Mouse (Mus musculus): Measurements from ENCODE around the gene Sit1. TPM values are rescaled to one million over a fixed set of nuclear protein-coding genes. Genes with fewer than 3 reads are reported as not detected.

Gene Sit1
- total RNA-seq (2012; rRNA removed): 0.31 TPM in 1 of 2 replicates, not detected in the other

DNA sequence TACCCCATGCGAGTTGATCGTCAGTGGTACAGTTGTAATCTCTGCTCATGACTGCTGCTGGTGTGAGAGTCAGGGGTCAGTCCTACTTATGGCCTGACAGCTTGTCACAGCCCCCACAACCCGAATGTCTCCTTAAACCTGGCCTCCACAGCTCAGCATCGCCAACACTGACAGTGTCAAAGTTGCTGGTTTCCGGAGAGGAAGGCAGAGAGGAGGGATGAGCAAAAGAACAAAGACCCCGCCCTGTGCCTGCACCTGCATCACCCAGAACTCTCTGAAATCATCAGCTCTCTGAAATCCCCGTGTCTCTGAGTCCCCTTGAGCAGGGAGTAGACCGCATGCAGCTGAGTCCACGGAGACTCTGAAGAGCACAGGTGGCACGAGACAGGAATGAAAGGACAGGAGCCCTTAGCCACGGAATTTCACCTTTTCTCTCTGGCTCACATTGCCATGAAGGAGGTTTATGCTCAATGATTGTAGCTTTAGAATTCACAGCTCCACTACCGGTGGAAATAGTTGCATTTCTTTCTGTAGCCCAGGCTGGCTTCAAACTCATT lies at the start of gene Sit1:
TSS of gene Sit1 (minus strand) at position 200 of the 557 bp plus-strand sequence.
- in situ Hi-C loops (cut with MboI; ENCODE audit: low sequenced_read_pairs in 2 of 2, unreplicated experiment in 2 of 2): no loop called here
- DNase-seq (ENCODE audit: low read depth, low spot score): no peak
- no peak within 1 kb of the TSS for H3K4me3 ChIP-seq (ENCODE audit: insufficient read depth in 1 of 2, low read depth in 1 of 2, low read length in 2 of 2, poor library complexity in 1 of 2, severe bottlenecking in 1 of 2)
- H3K27ac ChIP-seq (ENCODE audit: insufficient read depth, low read depth, low read length, poor library complexity, severe bottlenecking): no peak within 1 kb of the TSS
- no peaks in the 10 kb centered on the region for H3K9me3 ChIP-seq (ENCODE audit: control insufficient read depth, insufficient read depth, low read depth, low read length)
- no peaks in the 10 kb centered on the region for H3K36me3 ChIP-seq (ENCODE audit: control insufficient read depth, insufficient read depth, low read length, poor library complexity, severe bottlenecking)
- TF ChIP-seq MAFK (IDR thresholded peaks at IDR 0.05; ENCODE audit: insufficient read depth, low read depth, low read length) (no peak), CHD2 (IDR thresholded peaks at IDR 0.05; ENCODE audit: low read depth, low read length) (no peak), ZNF384 (IDR thresholded peaks at IDR 0.05; ENCODE audit: low read depth, low read length) (no peak), ZC3H11A (IDR thresholded peaks at IDR 0.05; ENCODE audit: borderline replicate concordance, low read depth, low read length) (no peak), HCFC1 (IDR thresholded peaks at IDR 0.05; ENCODE audit: borderline replicate concordance, insufficient read depth, low read length) (no peak)
- H3K9ac ChIP-seq (ENCODE audit: insufficient read depth, low read depth, low read length, poor library complexity, severe bottlenecking): no peak within 1 kb of the TSS
- H3K4me1 ChIP-seq (ENCODE audit: control insufficient read depth in 2 of 2, insufficient read depth in 2 of 2, low read length in 2 of 2, poor library complexity in 1 of 2): peaks cover 0 to 3% of the 10 kb centered on the region in 2 experiments; a peak in 2 of 4 replicates

DNA sequence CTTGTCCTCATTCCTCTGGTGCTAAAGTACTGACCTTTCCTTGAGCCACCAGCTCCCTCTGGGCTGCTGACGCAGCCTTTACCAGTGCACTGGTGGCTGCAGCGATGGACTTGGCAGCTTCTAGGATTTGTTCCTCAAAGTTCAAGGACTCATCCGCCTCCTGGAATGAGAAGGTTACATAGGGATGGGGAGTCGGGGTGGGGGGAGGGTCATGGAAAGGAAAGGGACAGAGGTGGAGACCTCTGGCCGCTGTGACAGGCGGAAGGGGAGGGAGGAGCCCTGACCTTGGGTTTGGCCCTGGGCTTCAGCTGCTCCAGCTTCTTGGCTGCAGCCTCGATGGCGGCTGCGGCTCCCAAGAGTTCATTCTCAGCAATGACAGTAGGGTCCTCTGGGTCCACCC lies 49.7 kb upstream of the Sit1 start:
- H3K9ac ChIP-seq (ENCODE audit: insufficient read depth, low read depth, low read length, poor library complexity, severe bottlenecking): no peak overlapping the region
- H3K4me1 ChIP-seq (ENCODE audit: control insufficient read depth in 2 of 2, insufficient read depth in 2 of 2, low read length in 2 of 2, poor library complexity in 1 of 2): peaks cover 4 to 12% of the 10 kb centered on the region in 2 experiments; a peak in 2 of 4 replicates
- no peak overlapping the region for H3K4me3 ChIP-seq (ENCODE audit: insufficient read depth in 1 of 2, low read depth in 1 of 2, low read length in 2 of 2, poor library complexity in 1 of 2, severe bottlenecking in 1 of 2)
- TF ChIP-seq MAFK (IDR thresholded peaks at IDR 0.05; ENCODE audit: insufficient read depth, low read depth, low read length) (no peak), ZNF384 (IDR thresholded peaks at IDR 0.05; ENCODE audit: low read depth, low read length) (no peak), ZC3H11A (IDR thresholded peaks at IDR 0.05; ENCODE audit: borderline replicate concordance, low read depth, low read length) (no peak), CHD2 (IDR thresholded peaks at IDR 0.05; ENCODE audit: low read depth, low read length) (no peak), HCFC1 (IDR thresholded peaks at IDR 0.05; ENCODE audit: borderline replicate concordance, insufficient read depth, low read length) (no peak)
- no peaks in the 10 kb centered on the region for H3K9me3 ChIP-seq (ENCODE audit: control insufficient read depth, insufficient read depth, low read depth, low read length)
- DNase-seq (ENCODE audit: low read depth, low spot score): no peak
- peaks cover 64% of the 10 kb centered on the region for H3K36me3 ChIP-seq (ENCODE audit: control insufficient read depth, insufficient read depth, low read length, poor library complexity, severe bottlenecking)
- in situ Hi-C loops (cut with MboI; ENCODE audit: low sequenced_read_pairs in 2 of 2, unreplicated experiment in 2 of 2): no loop called here
- no peak overlapping the region for H3K27ac ChIP-seq (ENCODE audit: insufficient read depth, low read depth, low read length, poor library complexity, severe bottlenecking)

DNA sequence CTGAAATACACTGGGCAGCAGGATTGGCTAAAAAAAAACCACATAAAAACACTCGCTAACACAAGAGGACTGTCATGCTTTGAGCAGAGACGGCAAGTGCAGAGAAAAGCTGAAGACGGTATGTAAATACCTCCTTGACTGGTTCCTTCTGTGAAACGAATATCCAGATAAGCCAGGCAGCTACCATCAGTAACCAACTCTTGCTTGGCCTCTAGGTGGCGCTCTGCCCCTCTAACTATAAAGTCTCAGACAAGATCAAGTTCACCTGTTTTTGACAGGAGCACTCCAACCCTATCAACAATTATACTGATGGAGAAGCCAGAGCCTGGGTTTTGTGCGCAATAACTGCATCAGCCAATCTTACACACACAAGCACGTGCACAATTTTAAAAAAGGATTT lies 47.0 kb upstream of the Sit1 start:
- no peak overlapping the region for H3K4me3 ChIP-seq (ENCODE audit: insufficient read depth in 1 of 2, low read depth in 1 of 2, low read length in 2 of 2, poor library complexity in 1 of 2, severe bottlenecking in 1 of 2)
- TF ChIP-seq MAFK (IDR thresholded peaks at IDR 0.05; ENCODE audit: insufficient read depth, low read depth, low read length) (no peak), ZNF384 (IDR thresholded peaks at IDR 0.05; ENCODE audit: low read depth, low read length) (no peak), HCFC1 (IDR thresholded peaks at IDR 0.05; ENCODE audit: borderline replicate concordance, insufficient read depth, low read length) (no peak)
- in situ Hi-C loops (cut with MboI; ENCODE audit: low sequenced_read_pairs in 2 of 2, unreplicated experiment in 2 of 2): no loop called here
- H3K27ac ChIP-seq (ENCODE audit: insufficient read depth, low read depth, low read length, poor library complexity, severe bottlenecking): no peak overlapping the region
- H3K36me3 ChIP-seq (ENCODE audit: control insufficient read depth, insufficient read depth, low read length, poor library complexity, severe bottlenecking): peaks cover 39% of the 10 kb centered on the region
- H3K9me3 ChIP-seq (ENCODE audit: control insufficient read depth, insufficient read depth, low read depth, low read length): no peaks in the 10 kb centered on the region
- no peak overlapping the region for H3K9ac ChIP-seq (ENCODE audit: insufficient read depth, low read depth, low read length, poor library complexity, severe bottlenecking)
- H3K4me1 ChIP-seq (ENCODE audit: control insufficient read depth in 2 of 2, insufficient read depth in 2 of 2, low read length in 2 of 2, poor library complexity in 1 of 2): peaks cover 4 to 11% of the 10 kb centered on the region in 2 experiments; a peak in 2 of 4 replicates
- DNase-seq (ENCODE audit: low read depth, low spot score): peak; percentile 66

DNA sequence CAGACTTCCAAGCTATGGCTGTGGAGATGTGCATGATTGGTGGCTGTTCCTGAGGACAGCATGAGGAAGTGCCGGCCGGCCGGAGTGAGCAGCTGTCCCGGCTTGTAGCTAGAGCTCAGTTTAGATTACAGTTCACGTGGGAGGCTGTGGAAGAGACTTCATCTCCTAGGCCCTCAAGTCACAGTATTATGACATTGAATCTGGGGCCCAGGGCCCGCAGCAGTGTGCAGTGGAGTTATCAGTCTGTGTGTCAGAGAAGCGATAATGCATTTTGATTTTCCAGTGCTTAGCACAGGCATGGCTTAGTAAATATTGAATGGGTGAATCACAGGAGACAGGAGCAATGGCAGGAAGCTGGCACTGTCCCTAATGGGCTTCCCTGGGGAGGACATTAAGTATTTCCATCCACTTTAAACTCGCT lies 46.6 kb upstream of the Sit1 start:
- no peak overlapping the region for H3K27ac ChIP-seq (ENCODE audit: insufficient read depth, low read depth, low read length, poor library complexity, severe bottlenecking)
- in situ Hi-C loops (cut with MboI; ENCODE audit: low sequenced_read_pairs in 2 of 2, unreplicated experiment in 2 of 2): no loop called here

More for the DNA sequence above, 46.6 kb upstream of the Sit1 start:
- TF ChIP-seq MAFK (IDR thresholded peaks at IDR 0.05; ENCODE audit: insufficient read depth, low read depth, low read length) (no peak), CHD2 (IDR thresholded peaks at IDR 0.05; ENCODE audit: low read depth, low read length) (no peak), ZNF384 (IDR thresholded peaks at IDR 0.05; ENCODE audit: low read depth, low read length) (no peak), HCFC1 (IDR thresholded peaks at IDR 0.05; ENCODE audit: borderline replicate concordance, insufficient read depth, low read length) (no peak), ZC3H11A (IDR thresholded peaks at IDR 0.05; ENCODE audit: borderline replicate concordance, low read depth, low read length) (no peak)
- no peak overlapping the region for H3K4me3 ChIP-seq (ENCODE audit: insufficient read depth in 1 of 2, low read depth in 1 of 2, low read length in 2 of 2, poor library complexity in 1 of 2, severe bottlenecking in 1 of 2)
- no peaks in the 10 kb centered on the region for H3K9me3 ChIP-seq (ENCODE audit: control insufficient read depth, insufficient read depth, low read depth, low read length)
- H3K9ac ChIP-seq (ENCODE audit: insufficient read depth, low read depth, low read length, poor library complexity, severe bottlenecking): no peak overlapping the region
- peaks cover 34% of the 10 kb centered on the region for H3K36me3 ChIP-seq (ENCODE audit: control insufficient read depth, insufficient read depth, low read length, poor library complexity, severe bottlenecking)
- DNase-seq (ENCODE audit: low read depth, low spot score): no peak
- H3K4me1 ChIP-seq (ENCODE audit: control insufficient read depth in 2 of 2, insufficient read depth in 2 of 2, low read length in 2 of 2, poor library complexity in 1 of 2): peaks cover 4 to 7% of the 10 kb centered on the region in 2 experiments; a peak in 2 of 4 replicates

All from ES-E14 (cell line).